Mouse (Mus musculus) left cerebral cortex, postnatal 14 days (tissue): ENCODE data around the gene Mal. TPM values are rescaled to one million over a fixed set of nuclear protein-coding genes. Genes with fewer than 3 reads are reported as not detected.

Experiments used
- total RNA-seq, 2 experiments: library from RNA; stranded (reverse); gene quantifications; 2 replicates each; pipeline ENCODE4 v1.2.3; 2021

Mal gene
- total RNA-seq, 2 experiments from 2014 or later: 21.4 to 46.7 TPM

Other genes starting within 250 kb of the Mal start
- gene Gpat2, start 231.5 kb downstream of the Mal start, total RNA-seq: under 1 TPM; 0.22 to 0.25 TPM
- gene Fahd2a, start 212.1 kb downstream of the Mal start, total RNA-seq: 10 to 100 TPM; 16.7 to 17.6 TPM
- 10 to 100 TPM; 81.4 to 96.2 TPM for gene Kcnip3, start 134.6 kb downstream of the Mal start, total RNA-seq
- under 1 TPM; 0.08 to 0.18 TPM for gene Prom2, start 115.2 kb downstream of the Mal start, total RNA-seq
- 1 to 10 TPM; 7.4 to 7.7 TPM for gene Zfp661, start 69.6 kb downstream of the Mal start, total RNA-seq
- 100 to 1,000 TPM in 1 of 2 experiments, 10 to 100 TPM in 1; 84.7 to 103 TPM for gene Mrps5, start 69.5 kb downstream of the Mal start, total RNA-seq
- gene Mall, start 73.2 kb upstream of the Mal start, total RNA-seq: 1 to 10 TPM in 1 of 2 experiments, under 1 TPM in 1; 0.80 to 1.2 TPM
- 10 to 100 TPM; 17.6 to 20.1 TPM for gene Nphp1, start 132.2 kb upstream of the Mal start, total RNA-seq
- gene Mtln, start 135.8 kb upstream of the Mal start, total RNA-seq: 10 to 100 TPM; 46.8 to 49.7 TPM
- 1 to 10 TPM in 1 of 2 experiments, under 1 TPM in 1; 0.63 to 1.3 TPM for gene Bub1, start 175.2 kb upstream of the Mal start, total RNA-seq
- gene Acoxl, start 182.2 kb upstream of the Mal start, total RNA-seq: not detected